Mouse (Mus musculus): ENCODE data around the gene LTO1. TPM values are rescaled to one million over a fixed set of nuclear protein-coding genes. Genes with fewer than 3 reads are reported as not detected.
A peak's percentile ranks its signal among the peaks of the same experiment; 100 is the strongest.
"Not testable (repeated sequence)": the region's sequence is repeated elsewhere in the genome, so short reads cannot be mapped to it uniquely, and the experiment has no call there.

Gene LTO1
- polyA plus RNA-seq, 1 experiment from 2014 or later, result 22.6 TPM

DNA sequence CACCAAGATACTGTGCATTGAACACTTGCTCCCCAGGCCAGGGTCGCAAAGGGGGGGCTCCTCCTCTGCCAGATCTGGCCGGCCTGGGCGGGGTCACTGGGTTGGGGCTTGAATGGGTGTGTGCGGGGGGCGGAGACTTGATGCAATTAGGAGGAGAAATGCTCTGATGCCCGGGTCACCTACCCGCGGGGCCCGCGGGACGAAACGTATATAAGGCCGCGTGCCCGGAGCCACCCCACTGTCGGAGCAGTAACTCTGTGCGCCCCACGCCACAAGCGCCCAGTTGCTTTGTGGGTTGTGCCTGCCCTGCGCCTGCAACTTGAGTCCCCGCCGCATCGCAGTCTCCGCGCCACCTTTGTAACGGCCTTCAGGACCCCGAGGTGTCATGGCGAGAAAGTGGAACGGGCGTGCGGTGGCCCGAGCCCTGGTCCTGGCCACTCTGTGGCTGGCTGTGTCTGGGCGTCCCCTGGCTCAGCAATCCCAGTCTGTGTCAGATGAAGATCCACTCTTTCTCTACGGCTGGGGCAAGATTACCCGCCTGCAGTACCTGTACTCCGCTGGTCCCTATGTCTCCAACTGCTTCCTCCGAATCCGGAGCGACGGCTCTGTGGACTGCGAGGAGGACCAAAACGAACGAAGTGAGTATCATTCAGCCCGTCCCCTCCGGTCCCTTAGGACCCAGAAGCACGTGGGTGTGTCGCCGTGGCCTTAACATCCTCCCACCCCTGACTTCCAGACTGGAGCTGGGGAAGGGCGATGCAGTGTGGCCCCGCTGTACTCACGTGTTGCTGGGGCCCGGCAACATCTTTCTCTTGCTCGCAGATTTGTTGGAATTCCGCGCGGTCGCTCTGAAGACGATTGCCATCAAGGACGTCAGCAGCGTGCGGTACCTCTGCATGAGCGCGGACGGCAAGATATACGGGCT, 18.3 kb upstream of the LTO1 start, which contains the start of gene Fgf15:
TSS of gene Fgf15 (plus strand) at position 238 of the 925 bp plus-strand sequence.
- H3K4me3 ChIP-seq (ENCODE audit: low read depth, low read length), result peak within 1 kb of the TSS; percentile 29
- no peaks in the 10 kb centered on the region; the same call in 1 of the 2 replicates for H3K36me3 ChIP-seq (ENCODE audit: control insufficient read depth, insufficient read depth, low read length)
- peak within 1 kb of the TSS; percentile 60 for H3K4me2 ChIP-seq (ENCODE audit: low read depth, severe bottlenecking)
- DNase-seq (ENCODE audit: low spot score), result peak; percentile 63
- WGBS, result under 1% methylated on average over 65 of the region's 65 CpGs
- ATAC-seq (ENCODE audit: insufficient number of reproducible peaks, low FRiP score, low TSS enrichment, low read depth), result 0 out of 2 replicates have a peak, but pooled peaks have one; percentile 28
- peak within 1 kb of the TSS; percentile 8; the same call in 1 of the 2 replicates for H3K9ac ChIP-seq (ENCODE audit: low read length)
- H3K4me1 ChIP-seq (ENCODE audit: control insufficient read depth, insufficient read depth, low read length), result peaks cover 5% of the 10 kb centered on the region
- H3K27ac ChIP-seq (replicated peaks; ENCODE audit: low read depth, low read length), result no peak within 1 kb of the TSS
- H3K27me3 ChIP-seq (ENCODE audit: control insufficient read depth, insufficient read depth, low read length), result peaks cover 50% of the 10 kb centered on the region
- no peaks in the 10 kb centered on the region for H3K9me3 ChIP-seq (ENCODE audit: control insufficient read depth, low read length)

DNA sequence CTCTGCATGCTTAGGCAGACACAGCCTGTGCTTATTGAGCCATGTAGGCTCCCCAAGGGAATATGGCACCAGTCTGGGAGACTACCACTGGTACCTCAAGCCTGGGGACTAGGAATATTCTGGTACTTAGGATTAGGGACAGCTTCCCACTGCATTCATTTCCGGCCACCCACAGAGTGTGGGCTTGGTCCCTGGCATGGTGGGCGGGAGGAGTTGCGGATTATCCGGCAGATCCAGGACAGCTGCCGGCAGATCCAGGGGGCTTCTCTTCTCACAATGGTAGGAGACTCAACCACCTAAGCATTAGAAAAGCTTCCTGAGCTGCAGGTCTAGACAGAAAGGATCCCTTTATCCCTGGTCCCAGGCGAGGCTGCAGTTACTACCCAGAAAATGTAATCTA, 16.4 kb upstream of the LTO1 start:
- Histone ChIP-seq H3K27ac (replicated peaks; ENCODE audit: low read depth, low read length) (no peak overlapping the region), H3K4me2 (ENCODE audit: low read depth, severe bottlenecking) (no peak overlapping the region), H3K9ac (ENCODE audit: low read length) (no peak overlapping the region), H3K4me3 (ENCODE audit: low read depth, low read length) (no peak overlapping the region), H3K36me3 (ENCODE audit: control insufficient read depth, insufficient read depth, low read length) (no peaks in the 10 kb centered on the region), H3K4me1 (ENCODE audit: control insufficient read depth, insufficient read depth, low read length) (peaks cover 5% of the 10 kb centered on the region), H3K27me3 (ENCODE audit: control insufficient read depth, insufficient read depth, low read length) (peaks cover 50% of the 10 kb centered on the region), H3K9me3 (ENCODE audit: control insufficient read depth, low read length) (no peaks in the 10 kb centered on the region)
- ATAC-seq (ENCODE audit: insufficient number of reproducible peaks, low FRiP score, low TSS enrichment, low read depth) (no peak), DNase-seq (ENCODE audit: low spot score) (no peak)
- 52% methylated on average over 6 of the region's 6 CpGs for WGBS

DNA sequence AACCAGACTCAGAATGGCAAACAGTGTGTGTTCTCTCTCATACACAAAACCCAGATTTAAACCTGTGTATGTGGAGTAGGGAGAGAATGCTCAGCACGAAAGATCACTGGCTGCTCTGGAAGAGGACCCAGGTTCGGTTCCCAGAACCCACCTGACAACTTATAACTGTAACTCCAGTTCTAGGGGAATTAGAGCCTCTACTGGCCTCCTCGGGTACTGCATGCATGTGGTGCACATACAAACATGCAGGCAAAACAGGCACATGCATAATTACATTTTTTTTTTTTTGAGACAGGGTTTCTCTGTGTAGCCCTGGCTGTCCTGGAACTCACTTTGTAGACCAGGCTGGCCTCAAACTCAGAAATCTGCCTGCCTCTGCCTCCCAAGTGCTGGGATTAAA, 9.4 kb upstream of the LTO1 start:
- H3K36me3 ChIP-seq (ENCODE audit: control insufficient read depth, insufficient read depth, low read length); H3K4me2 ChIP-seq (ENCODE audit: low read depth, severe bottlenecking); H3K27ac ChIP-seq (replicated peaks; ENCODE audit: low read depth, low read length); H3K9me3 ChIP-seq (ENCODE audit: control insufficient read depth, low read length); DNase-seq (ENCODE audit: low spot score); H3K4me1 ChIP-seq (ENCODE audit: control insufficient read depth, insufficient read depth, low read length); H3K27me3 ChIP-seq (ENCODE audit: control insufficient read depth, insufficient read depth, low read length); ATAC-seq (ENCODE audit: insufficient number of reproducible peaks, low FRiP score, low TSS enrichment, low read depth); H3K9ac ChIP-seq (ENCODE audit: low read length); H3K4me3 ChIP-seq (ENCODE audit: low read depth, low read length): not testable (repeated sequence)
- WGBS, result 87% methylated on average over 3 of the region's 3 CpGs

DNA sequence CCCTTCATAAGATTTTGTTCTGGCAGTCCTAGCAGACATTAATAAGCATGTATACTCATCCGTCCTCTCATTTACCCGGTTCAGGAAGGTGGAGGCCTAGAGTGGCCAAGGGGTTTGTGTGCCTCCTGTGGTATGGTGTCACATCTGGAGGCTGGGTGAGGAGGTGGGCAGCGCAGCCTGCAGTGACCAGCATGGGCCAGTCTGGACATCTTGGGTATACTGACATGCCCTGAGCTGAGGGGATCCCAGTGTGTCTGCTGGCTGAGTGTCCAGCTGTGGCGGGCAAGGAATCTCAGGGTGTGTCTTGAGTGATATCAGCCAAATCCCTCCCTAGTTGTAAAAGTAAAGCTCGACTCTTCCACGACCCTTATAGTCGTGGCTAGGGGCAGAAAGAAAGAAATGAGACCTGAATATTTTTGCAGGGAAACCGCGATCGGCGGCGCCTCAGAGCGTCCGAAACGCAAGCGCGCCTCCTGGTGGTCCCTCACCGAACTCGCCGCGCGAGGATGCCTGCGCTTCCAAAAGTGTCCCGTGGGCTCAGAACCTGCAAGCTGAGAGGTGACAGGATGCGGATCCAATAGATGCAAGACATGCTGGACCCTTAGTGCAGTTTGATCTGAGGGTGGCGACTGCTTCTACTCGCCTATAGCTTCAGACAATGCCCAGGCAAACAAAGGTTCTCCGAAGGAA, 8.0 kb upstream of the LTO1 start:
- H3K4me2 ChIP-seq (ENCODE audit: low read depth, severe bottlenecking), result peak overlapping the region; percentile 22; the same call in 1 of the 2 replicates
- 11% methylated on average over 28 of the region's 28 CpGs for WGBS
- no peaks in the 10 kb centered on the region for H3K27me3 ChIP-seq (ENCODE audit: control insufficient read depth, insufficient read depth, low read length)
- H3K27ac ChIP-seq (replicated peaks; ENCODE audit: low read depth, low read length), result no peak overlapping the region
- peak; percentile 60; the same call in 1 of the 2 replicates for ATAC-seq (ENCODE audit: insufficient number of reproducible peaks, low FRiP score, low TSS enrichment, low read depth)
- DNase-seq (ENCODE audit: low spot score), result peak; percentile 84
- H3K9ac ChIP-seq (ENCODE audit: low read length), result no peak overlapping the region
- H3K4me1 ChIP-seq (ENCODE audit: control insufficient read depth, insufficient read depth, low read length), result 0 out of 2 replicates have a peak, but pooled peaks cover 3% of the 10 kb centered on the region
- H3K9me3 ChIP-seq (ENCODE audit: control insufficient read depth, low read length), result no peaks in the 10 kb centered on the region
- no peak overlapping the region for H3K4me3 ChIP-seq (ENCODE audit: low read depth, low read length)
- no peaks in the 10 kb centered on the region for H3K36me3 ChIP-seq (ENCODE audit: control insufficient read depth, insufficient read depth, low read length)

DNA sequence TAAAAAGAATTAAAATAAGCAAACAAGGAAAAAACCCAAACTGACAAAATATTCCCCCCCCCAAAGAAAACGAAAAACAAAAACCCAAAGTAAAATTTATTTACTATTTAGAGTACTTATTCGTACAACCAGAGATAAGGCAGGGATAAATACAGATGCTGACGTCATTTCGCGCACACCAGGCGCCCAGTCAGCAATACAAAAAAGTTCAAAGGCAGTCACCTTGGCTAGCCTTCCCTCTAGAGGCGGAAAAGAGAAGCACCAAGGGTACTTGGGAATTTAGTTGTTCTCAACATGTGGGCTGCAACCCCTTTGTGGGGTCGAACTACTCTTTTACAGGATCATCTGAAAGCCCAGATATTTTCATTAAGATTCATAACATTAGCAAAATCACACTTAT, 7.1 kb upstream of the LTO1 start:
- no peak overlapping the region for H3K27ac ChIP-seq (replicated peaks; ENCODE audit: low read depth, low read length)
- ATAC-seq (ENCODE audit: insufficient number of reproducible peaks, low FRiP score, low TSS enrichment, low read depth) (no peak), DNase-seq (ENCODE audit: low spot score) (no peak)
- no peak overlapping the region for H3K4me2 ChIP-seq (ENCODE audit: low read depth, severe bottlenecking)
- no peaks in the 10 kb centered on the region for H3K9me3 ChIP-seq (ENCODE audit: control insufficient read depth, low read length)
- no peak overlapping the region for H3K4me3 ChIP-seq (ENCODE audit: low read depth, low read length)
- 0 out of 2 replicates have a peak, but pooled peaks cover 3% of the 10 kb centered on the region for H3K4me1 ChIP-seq (ENCODE audit: control insufficient read depth, insufficient read depth, low read length)
- H3K27me3 ChIP-seq (ENCODE audit: control insufficient read depth, insufficient read depth, low read length), result no peaks in the 10 kb centered on the region
- WGBS, result 15% methylated on average over 8 of the region's 8 CpGs
- no peak overlapping the region for H3K9ac ChIP-seq (ENCODE audit: low read length)
- no peaks in the 10 kb centered on the region for H3K36me3 ChIP-seq (ENCODE audit: control insufficient read depth, insufficient read depth, low read length)

DNA sequence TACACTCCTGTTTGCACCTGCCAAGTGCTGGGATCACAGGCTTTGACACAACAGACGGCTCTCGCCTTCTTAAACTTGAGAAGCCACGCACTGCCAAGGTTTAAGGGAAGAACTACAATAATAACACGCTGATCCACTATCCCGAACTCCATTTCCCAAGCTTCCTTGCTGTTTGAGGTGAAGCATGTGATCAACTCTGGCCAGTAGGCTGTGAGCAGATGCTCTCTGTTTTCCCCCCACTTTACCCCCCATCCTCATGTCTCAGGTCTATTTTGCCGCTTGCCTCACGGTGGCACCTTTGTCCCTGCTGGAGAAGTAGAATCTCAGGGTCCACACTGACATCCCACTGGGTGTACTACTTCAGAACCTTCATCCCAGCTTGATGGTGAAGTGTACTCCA, 6.2 kb upstream of the LTO1 start:
- H3K9me3 ChIP-seq (ENCODE audit: control insufficient read depth, low read length), result no peaks in the 10 kb centered on the region
- H3K27ac ChIP-seq (replicated peaks; ENCODE audit: low read depth, low read length), result no peak overlapping the region
- DNase-seq (ENCODE audit: low spot score) (no peak), ATAC-seq (ENCODE audit: insufficient number of reproducible peaks, low FRiP score, low TSS enrichment, low read depth) (no peak)
- no peaks in the 10 kb centered on the region for H3K36me3 ChIP-seq (ENCODE audit: control insufficient read depth, insufficient read depth, low read length)
- no peak overlapping the region for H3K4me3 ChIP-seq (ENCODE audit: low read depth, low read length)
- no peak overlapping the region for H3K4me2 ChIP-seq (ENCODE audit: low read depth, severe bottlenecking)
- WGBS, result 25% methylated on average over 7 of the region's 7 CpGs
- H3K9ac ChIP-seq (ENCODE audit: low read length), result no peak overlapping the region
- 0 out of 2 replicates have a peak, but pooled peaks cover 3% of the 10 kb centered on the region for H3K4me1 ChIP-seq (ENCODE audit: control insufficient read depth, insufficient read depth, low read length)
- no peaks in the 10 kb centered on the region for H3K27me3 ChIP-seq (ENCODE audit: control insufficient read depth, insufficient read depth, low read length)

DNA sequence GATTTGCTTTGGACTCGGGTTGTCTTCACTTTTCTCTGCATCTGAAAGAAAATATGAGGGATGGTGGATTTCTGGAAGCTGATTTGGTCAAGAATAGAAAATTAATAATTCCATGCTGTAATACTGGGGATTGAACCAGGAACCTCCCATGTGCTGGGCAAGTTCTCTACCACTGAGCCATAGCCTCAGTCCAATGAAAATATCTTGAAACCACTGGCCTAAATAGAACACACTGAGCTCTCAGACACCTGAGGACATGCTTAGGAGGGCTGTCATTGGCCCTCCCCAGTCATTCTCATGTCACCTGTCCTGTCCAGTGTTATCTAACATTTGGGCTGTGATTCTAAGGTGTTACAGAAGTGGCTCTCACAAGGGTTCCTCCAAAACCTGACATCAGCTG, 3.8 kb upstream of the LTO1 start:
- H3K4me2 ChIP-seq (ENCODE audit: low read depth, severe bottlenecking), result no peak overlapping the region
- H3K4me3 ChIP-seq (ENCODE audit: low read depth, low read length), result no peak overlapping the region
- H3K4me1 ChIP-seq (ENCODE audit: control insufficient read depth, insufficient read depth, low read length), result peaks cover 11% of the 10 kb centered on the region
- DNase-seq (ENCODE audit: low spot score) (no peak), ATAC-seq (ENCODE audit: insufficient number of reproducible peaks, low FRiP score, low TSS enrichment, low read depth) (no peak)
- H3K9me3 ChIP-seq (ENCODE audit: control insufficient read depth, low read length), result no peaks in the 10 kb centered on the region
- H3K9ac ChIP-seq (ENCODE audit: low read length), result no peak overlapping the region
- no peaks in the 10 kb centered on the region for H3K27me3 ChIP-seq (ENCODE audit: control insufficient read depth, insufficient read depth, low read length)
- WGBS, result 73% methylated on average over 1 of the region's 1 CpGs
- no peaks in the 10 kb centered on the region for H3K36me3 ChIP-seq (ENCODE audit: control insufficient read depth, insufficient read depth, low read length)
- no peak overlapping the region for H3K27ac ChIP-seq (replicated peaks; ENCODE audit: low read depth, low read length)

DNA sequence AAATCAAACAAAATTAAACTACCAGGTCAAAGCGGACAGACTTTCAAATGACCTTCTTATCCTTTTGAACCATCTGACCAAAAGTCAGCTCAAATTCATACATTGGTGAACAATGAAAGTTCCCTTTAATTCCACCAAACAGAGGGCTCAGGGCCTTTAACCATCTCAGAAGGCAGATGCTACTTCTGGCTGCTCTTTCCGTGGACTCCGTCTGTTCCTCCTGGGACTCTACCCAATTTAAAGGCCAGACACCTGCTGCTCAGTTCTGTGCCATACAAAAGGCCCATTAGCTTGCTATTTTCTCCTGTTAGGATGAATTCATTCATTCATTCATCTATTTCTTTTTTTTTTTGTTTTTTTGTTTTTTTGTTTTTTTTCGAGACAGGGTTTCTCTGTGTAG, 2.0 kb upstream of the LTO1 start:
- peaks cover 8% of the 10 kb centered on the region for H3K4me1 ChIP-seq (ENCODE audit: control insufficient read depth, insufficient read depth, low read length)
- H3K9me3 ChIP-seq (ENCODE audit: control insufficient read depth, low read length), result no peaks in the 10 kb centered on the region
- no peak for ATAC-seq (ENCODE audit: insufficient number of reproducible peaks, low FRiP score, low TSS enrichment, low read depth)
- no peak overlapping the region for H3K27ac ChIP-seq (replicated peaks; ENCODE audit: low read depth, low read length)
- no peak overlapping the region for H3K9ac ChIP-seq (ENCODE audit: low read length)
- 88% methylated on average over 4 of the region's 4 CpGs for WGBS
- no peaks in the 10 kb centered on the region for H3K27me3 ChIP-seq (ENCODE audit: control insufficient read depth, insufficient read depth, low read length)
- no peak overlapping the region for H3K4me3 ChIP-seq (ENCODE audit: low read depth, low read length)
- no peak overlapping the region for H3K4me2 ChIP-seq (ENCODE audit: low read depth, severe bottlenecking)
- no peaks in the 10 kb centered on the region for H3K36me3 ChIP-seq (ENCODE audit: control insufficient read depth, insufficient read depth, low read length)
- DNase-seq (ENCODE audit: low spot score), result no peak

Data from limb, embryonic 11.5 days (tissue).